Mouse (Mus musculus) Patski (cell line): ENCODE measurements around the gene Prom2. TPM values are rescaled to one million over a fixed set of nuclear protein-coding genes. Genes with fewer than 3 reads are reported as not detected.

ENCODE experiments used
- ATAC-seq: fragments of 100-300 bp; one replicate; pipeline ENCODE4 v1.8.0; 2021
- CTCF ChIA-PET: fragments of 350-600 bp; sonication (Branson Sonifier 250); formaldehyde crosslinking; loops from one replicate; lab custom pipeline; 2022; ENCODE audit warnings: inconsistent platforms; lab: Charles Lee
- POLR2A ChIA-PET: fragments of 350-600 bp; sonication (Branson Sonifier 250); formaldehyde crosslinking; loops from one replicate; lab custom pipeline; 2022; ENCODE audit warnings: antibody characterized with exemption, inconsistent platforms; lab: Charles Lee
- DNase-seq: peaks from one replicate; pipeline ENCODE4 v3.0.0-alpha.2; 2011; ENCODE audit warnings: low read depth, low spot score
- H3K27me3 ChIP-seq: fragments of 371-371 bp; one replicate; pipeline ENCODE4 v1.5.1; 2021
- CTCF ChIP-seq: fragments of 100-300 bp; IDR thresholded peaks from one replicate; pipeline ENCODE4 v1.5.1; 2021
- in situ Hi-C: fragments of 300-500 bp; cut with MboI; formaldehyde crosslinking; loops from 3 replicates; pipeline ENCODE4 v1.11.1; 2018; ENCODE audit warnings: low pct_unique_long_range_greater_than_20kb, mixed read lengths
- polyA plus RNA-seq: library from polyadenylated mRNA; unstranded; gene quantifications from one replicate; pipeline ENCODE4 v1.2.3, GENCODE M21; 2021

Gene Prom2
- polyA plus RNA-seq, 1 experiment from 2014 or later: not detected

DNA sequence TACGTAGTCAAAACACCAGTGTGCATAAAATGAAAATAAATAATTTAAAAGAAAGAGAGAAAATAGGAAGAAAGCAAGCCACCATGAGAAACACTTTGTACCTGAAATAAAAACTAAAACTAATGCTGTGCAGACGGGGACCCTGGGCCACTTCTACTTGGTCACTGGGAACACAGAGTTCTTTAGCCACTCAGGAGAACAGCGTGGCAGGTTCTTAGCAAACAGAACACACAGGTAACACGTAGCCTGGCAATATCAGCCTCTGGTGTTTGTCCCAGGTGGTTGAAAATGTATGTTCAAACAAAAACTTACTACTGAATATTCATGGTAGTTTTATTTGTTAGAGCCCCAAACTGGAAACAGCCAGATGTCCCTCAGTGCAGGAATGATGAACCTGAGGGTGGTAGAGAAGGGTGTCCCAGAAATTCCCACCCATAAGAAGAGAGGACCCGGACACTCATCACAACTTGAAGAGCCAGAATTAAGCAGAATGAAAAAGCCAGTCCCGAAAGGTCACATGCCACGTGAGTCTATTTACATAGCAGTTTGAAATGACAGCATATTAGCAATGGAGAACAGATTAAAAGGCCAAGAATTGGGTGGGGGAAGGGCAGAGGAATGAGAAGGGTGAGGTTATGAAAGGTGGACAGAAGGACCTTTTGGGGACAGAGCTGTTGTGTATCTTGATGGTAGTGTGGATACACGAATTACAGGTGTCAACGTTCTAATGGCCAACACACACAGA, 26.7 kb downstream of the Prom2 start:
- H3K27me3 ChIP-seq: peaks cover 45% of the 10 kb centered on the region
- CTCF ChIA-PET: no interaction called here
- POLR2A ChIA-PET: interaction anchor here (0.8 kb wide), 1 partner anchor 41 kb away, joined by 4 read pairs; no protein-coding TSS in a partner anchor
- TF ChIP-seq CTCF: no peak
- DNase-seq (no peak), ATAC-seq (no peak)
- in situ Hi-C loops: no loop called here

- DNase-seq (no peak), ATAC-seq (no peak)
- no peak for TF ChIP-seq CTCF
- CTCF ChIA-PET: no interaction called here
- POLR2A ChIA-PET: no interaction called here
- peaks cover 35% of the 10 kb centered on the region for H3K27me3 ChIP-seq
- in situ Hi-C loops: no loop called here
Observed at GRCm38 (mm10) chr2:127513244-127513643, 28.0 kb downstream of the Prom2 start.

DNA sequence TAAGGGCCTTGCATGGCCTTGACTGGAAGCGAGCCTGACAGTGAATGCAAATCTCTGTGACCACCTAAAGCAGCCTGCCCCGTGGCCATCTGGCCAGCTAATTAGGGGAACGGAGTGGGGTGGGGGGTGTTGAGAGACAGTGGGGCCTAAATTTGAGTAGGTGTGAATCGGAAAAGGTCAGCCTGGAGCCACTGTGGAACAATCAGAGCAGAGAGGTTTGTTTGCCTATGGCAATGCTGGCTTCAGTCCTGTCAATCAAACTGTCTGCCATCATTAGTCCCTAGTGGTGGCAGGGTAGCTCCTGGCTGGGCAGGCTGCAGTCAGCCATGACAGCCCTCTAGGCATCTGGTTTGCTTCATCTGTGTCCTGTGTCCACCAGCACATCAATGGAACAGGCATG, 29.8 kb downstream of the Prom2 start:
- no peak for TF ChIP-seq CTCF
- ATAC-seq (no peak), DNase-seq (no peak)
- in situ Hi-C loops: no loop called here
- ChIA-PET POLR2A (interaction anchor here (0.7 kb wide), 1 partner anchor 76 kb away, joined by 3 read pairs; no protein-coding TSS in a partner anchor), CTCF (interaction anchor here (1.4 kb wide), 1 partner anchor 11 kb away, joined by 4 read pairs; no protein-coding TSS in a partner anchor)
- peaks cover 24% of the 10 kb centered on the region for H3K27me3 ChIP-seq

DNA sequence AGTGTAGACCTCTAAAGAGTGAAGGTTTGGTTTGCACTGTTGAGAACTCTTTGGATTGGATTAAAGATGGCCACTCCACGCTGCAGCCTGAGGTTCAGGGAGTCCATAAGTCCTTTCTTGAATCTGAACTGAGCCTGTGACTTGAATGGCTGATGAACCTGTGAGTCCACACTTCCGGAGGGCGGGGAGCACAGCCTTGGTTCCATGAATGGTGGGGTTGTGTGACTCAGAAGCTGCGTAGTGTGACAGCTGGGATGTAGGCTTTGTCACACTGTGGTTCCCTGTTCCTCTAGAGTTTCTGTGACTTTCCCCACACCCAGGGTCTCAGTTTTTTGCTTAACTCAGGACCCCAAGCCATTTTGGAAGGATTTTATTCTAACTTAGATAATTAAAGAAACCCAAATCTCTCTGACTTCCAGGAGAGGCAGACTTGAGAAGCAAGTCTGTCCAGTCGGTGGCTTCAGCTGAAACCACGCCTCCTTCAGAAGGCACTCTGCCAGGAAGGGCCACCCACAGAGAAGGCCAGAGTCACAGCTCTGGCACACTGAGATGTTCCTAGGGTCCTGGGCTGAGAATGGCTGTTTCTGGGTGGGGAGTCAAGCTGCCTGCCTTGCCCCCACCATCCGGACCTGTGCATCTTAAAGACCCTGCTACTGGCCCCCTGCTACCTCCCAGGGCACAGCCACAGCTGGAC, 33.2 kb downstream of the Prom2 start:
- no peak for TF ChIP-seq CTCF
- in situ Hi-C loops: loop anchor here (5.0 to 10.0 kb wide), 2 partner anchors 49 to 177 kb away; no protein-coding TSS in a partner anchor
- CTCF ChIA-PET: interaction anchor here (0.8 to 4.2 kb wide), 10 partner anchors 12 to 51 kb away, joined by 3 to 31 read pairs (median 4); partner anchors contain the start of gene Kcnip3
- no peak for ATAC-seq
- POLR2A ChIA-PET: no interaction called here
- peaks cover 34% of the 10 kb centered on the region for H3K27me3 ChIP-seq
- DNase-seq: no peak

DNA sequence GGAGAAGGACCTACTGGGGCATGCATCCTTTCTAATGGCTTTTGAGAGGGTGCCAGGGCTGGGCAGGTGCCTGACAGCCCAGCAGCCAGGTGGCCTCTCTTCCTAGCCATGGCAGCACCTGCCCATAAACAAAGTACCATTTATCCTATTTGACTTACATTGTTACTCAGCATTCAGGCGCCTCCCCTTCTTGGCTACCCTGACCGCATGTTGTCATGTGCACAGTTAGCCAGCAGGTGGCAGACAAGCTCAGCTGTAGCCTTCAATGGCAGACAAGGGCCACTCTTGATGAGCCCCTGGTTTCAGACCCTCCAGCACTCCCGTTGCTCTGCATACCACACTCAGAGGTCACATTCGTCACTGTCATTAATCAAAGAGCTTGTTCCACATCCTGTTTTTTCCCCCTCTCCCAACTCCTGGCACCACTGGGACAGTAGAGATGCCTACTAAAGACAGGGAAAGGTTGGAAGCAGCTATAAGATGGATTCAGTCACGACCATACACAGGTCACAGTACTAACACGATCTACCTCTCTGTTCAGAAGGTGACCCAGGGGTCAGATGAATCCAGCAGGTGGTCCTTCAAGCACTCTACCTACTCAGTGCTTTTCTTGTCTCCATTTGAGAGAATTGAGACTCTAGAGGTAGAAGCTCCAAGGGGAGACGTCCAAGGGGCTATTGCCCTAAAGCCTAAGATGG, 34.0 kb downstream of the Prom2 start:
- peak; percentile 85 for TF ChIP-seq CTCF
- ATAC-seq: peak; percentile 47
- CTCF ChIA-PET: interaction anchor here (0.7 to 4.2 kb wide), 14 partner anchors 10 to 77 kb away, joined by 3 to 31 read pairs (median 3); partner anchors contain the start of gene Kcnip3
- DNase-seq: peak; percentile 17
- POLR2A ChIA-PET: no interaction called here
- H3K27me3 ChIP-seq: peaks cover 36% of the 10 kb centered on the region
- in situ Hi-C loops: loop anchor here (5.0 to 10.0 kb wide), 2 partner anchors 50 to 178 kb away; no protein-coding TSS in a partner anchor

- ChIA-PET CTCF (interaction anchor here (4.2 kb wide), 1 partner anchor 53 kb away, joined by 31 read pairs; no protein-coding TSS in a partner anchor), POLR2A (no interaction called here)
- ATAC-seq (no peak), DNase-seq (no peak)
- TF ChIP-seq CTCF: no peak
- in situ Hi-C loops: loop anchor here (5.0 to 10.0 kb wide), 2 partner anchors 51 to 179 kb away; no protein-coding TSS in a partner anchor
- peaks cover 36% of the 10 kb centered on the region for H3K27me3 ChIP-seq
Observed at GRCm38 (mm10) chr2:127506131-127506632, 35.1 kb downstream of the Prom2 start.

GRCm38 (mm10) chr2:127505196-127505595, 36.1 kb downstream of the Prom2 start:
- no peak for DNase-seq
- CTCF ChIA-PET: interaction anchor here (2.4 to 3.1 kb wide), 2 partner anchors 43 to 54 kb away, joined by 6 to 9 read pairs; no protein-coding TSS in a partner anchor
- ATAC-seq: no peak
- no peak for TF ChIP-seq CTCF
- POLR2A ChIA-PET: no interaction called here
- in situ Hi-C loops: loop anchor here (5.0 to 10.0 kb wide), 2 partner anchors 52 to 180 kb away; no protein-coding TSS in a partner anchor
- peaks cover 42% of the 10 kb centered on the region for H3K27me3 ChIP-seq

DNA sequence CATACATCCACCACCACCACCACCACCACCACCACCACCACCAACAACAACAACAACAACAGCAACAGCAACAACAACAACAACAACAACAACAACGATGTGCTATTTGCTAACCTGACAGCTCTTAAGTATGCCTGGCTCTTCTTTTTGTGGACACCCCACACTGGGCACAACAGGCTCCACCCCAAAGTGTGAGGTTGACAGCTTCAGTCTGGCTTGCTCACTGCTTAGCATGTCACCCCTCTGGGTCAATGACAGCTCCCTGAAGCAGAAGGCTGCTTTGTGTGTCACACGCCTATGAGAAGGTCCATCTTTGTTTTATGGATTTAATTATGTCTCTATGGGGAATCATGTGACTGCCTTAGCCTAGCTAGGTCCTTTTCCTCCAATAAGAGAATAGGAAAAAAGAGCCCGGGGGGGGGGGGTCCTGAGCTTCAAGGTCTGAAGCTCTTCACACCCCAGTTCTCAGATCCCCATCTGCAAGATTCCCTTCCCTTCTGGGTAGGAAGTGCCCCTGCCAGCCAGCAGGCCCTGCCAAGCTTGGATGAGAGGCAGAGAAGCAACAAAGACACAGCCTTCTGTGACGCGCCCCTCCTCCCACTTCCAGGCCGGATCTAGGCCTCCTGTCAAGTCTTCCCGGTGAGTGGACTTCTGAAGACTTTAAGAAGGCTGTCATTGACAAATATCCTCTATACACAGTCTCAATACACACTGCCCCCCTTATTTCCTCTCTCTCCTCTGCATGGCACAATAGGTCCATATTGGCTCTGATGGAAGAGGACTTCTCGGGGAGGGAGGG, 37.3 kb downstream of the Prom2 start:
- in situ Hi-C loops: loop anchor here (10.0 kb wide), 1 partner anchor 181 kb away; no protein-coding TSS in a partner anchor

DNA sequence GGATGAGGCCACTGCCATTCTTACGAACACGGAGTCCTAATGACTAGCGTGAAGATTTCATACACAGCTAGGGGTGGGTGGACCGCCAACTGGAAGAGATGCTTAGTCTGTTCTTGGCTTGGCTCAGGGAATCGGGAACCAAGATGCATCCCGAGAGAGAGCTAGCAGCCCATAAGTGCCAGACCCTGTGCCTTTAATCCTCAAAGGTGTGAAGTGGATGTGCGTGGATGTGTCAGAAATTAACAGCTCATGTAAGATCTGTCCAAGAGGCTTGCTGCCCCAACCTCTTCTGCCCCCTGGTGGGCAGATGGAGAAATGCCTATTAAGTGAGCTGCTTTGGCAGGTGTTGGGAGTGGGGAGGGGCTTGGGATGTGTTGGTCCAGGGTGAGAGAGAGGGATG, 40.2 kb downstream of the Prom2 start:
- TF ChIP-seq CTCF: peak; percentile 88
- POLR2A ChIA-PET: no interaction called here
- in situ Hi-C loops: loop anchor here (10.0 kb wide), 1 partner anchor 184 kb away; no protein-coding TSS in a partner anchor
- DNase-seq (no peak), ATAC-seq (no peak)
- CTCF ChIA-PET: interaction anchor here (0.6 to 2.2 kb wide), 13 partner anchors 10 to 138 kb away, joined by 3 to 17 read pairs (median 4); partner anchors contain the start of gene Adra2b
- peaks cover 38% of the 10 kb centered on the region for H3K27me3 ChIP-seq

More for the DNA sequence above, 37.3 kb downstream of the Prom2 start:
- CTCF ChIA-PET: interaction anchor here (1.0 to 3.1 kb wide), 3 partner anchors 40 to 55 kb away, joined by 3 to 9 read pairs (median 6); no protein-coding TSS in a partner anchor
- H3K27me3 ChIP-seq: peaks cover 48% of the 10 kb centered on the region
- no peak for DNase-seq
- ATAC-seq: no peak
- POLR2A ChIA-PET: interaction anchor here (0.6 kb wide), 1 partner anchor 95 kb away, joined by 3 read pairs; no protein-coding TSS in a partner anchor
- TF ChIP-seq CTCF: no peak
